Mouse (Mus musculus) kidney, embryonic 15.5 days (tissue): Measurements from ENCODE around the gene Manba. TPM values are rescaled to one million over a fixed set of nuclear protein-coding genes. Genes with fewer than 3 reads are reported as not detected.

ENCODE experiments used
- ATAC-seq: fragments of 200-750 bp; cut with Nextera tagmentation; replicated peaks from 2 replicates; pipeline ENCODE4 v1.8.0; 2017; ENCODE audit warnings: moderate TSS enrichment; ENCODE audit not compliant: low FRiP score
- H3K27ac ChIP-seq: fragments of 300-500 bp; sonication (generic); 2 replicates; pipeline ENCODE4 v1.5.1; 2015; ENCODE audit warnings: mild to moderate bottlenecking, inconsistent platforms
- H3K27me3 ChIP-seq: fragments of 300-500 bp; sonication (generic); 2 replicates; pipeline ENCODE4 v1.6.1; 2015; ENCODE audit warnings: inconsistent platforms
- H3K36me3 ChIP-seq: fragments of 300-500 bp; sonication (generic); 2 replicates; pipeline ENCODE4 v1.6.1; 2015; ENCODE audit warnings: inconsistent platforms
- H3K4me1 ChIP-seq: fragments of 300-500 bp; sonication (generic); 2 replicates; pipeline ENCODE4 v1.6.1; 2015; ENCODE audit warnings: inconsistent platforms
- H3K4me2 ChIP-seq: fragments of 300-500 bp; sonication (generic); 2 replicates; pipeline ENCODE4 v1.6.1; 2015; ENCODE audit warnings: moderate library complexity, mild to moderate bottlenecking, inconsistent platforms
- H3K4me3 ChIP-seq: fragments of 300-500 bp; sonication (generic); replicated peaks from 2 replicates; pipeline ENCODE4 v1.5.1; 2015; ENCODE audit warnings: mild to moderate bottlenecking, inconsistent platforms
- H3K9ac ChIP-seq: fragments of 300-500 bp; sonication (generic); 2 replicates; pipeline ENCODE4 v1.6.1; 2015; ENCODE audit warnings: mild to moderate bottlenecking, inconsistent platforms
- H3K9me3 ChIP-seq: fragments of 300-500 bp; sonication (generic); replicated peaks from 2 replicates; pipeline ENCODE4 v1.6.1; 2016; ENCODE audit warnings: inconsistent platforms
- WGBS: fragments of 180-500 bp; shearing (Covaris S2); methylation state at CpG from one replicate; pipeline ENCODE4 v1.1.7; 2015; ENCODE audit warnings: mixed read lengths; 5-methylcytosine and 5-hydroxymethylcytosine counted together
- polyA plus RNA-seq: library from polyadenylated mRNA; unstranded; fragments of >200 nt; fragmentation: Nextera tagmentation; extraction: Ambion mirVana; gene quantifications from 2 replicates; pipeline ENCODE4 v1.2.1, GENCODE M21; 2015

Gene Manba
- polyA plus RNA-seq, 1 experiment from 2014 or later = 24.2 TPM

- no peak for ATAC-seq
- Histone ChIP-seq H3K36me3 (peaks cover 91% of the 10 kb centered on the region), H3K9ac (no peak overlapping the region), H3K27ac (no peak overlapping the region), H3K4me1 (no peaks in the 10 kb centered on the region), H3K9me3 (no peaks in the 10 kb centered on the region), H3K4me2 (no peak overlapping the region), H3K4me3 (no peak overlapping the region), H3K27me3 (no peaks in the 10 kb centered on the region)
- 64% methylated on average over 5 of the region's 5 CpGs for WGBS
Measured at GRCm38 (mm10) chr3:135591376-135591775, 106.0 kb downstream of the Manba start.

- Histone ChIP-seq H3K9me3 (no peaks in the 10 kb centered on the region), H3K4me1 (no peaks in the 10 kb centered on the region), H3K4me2 (no peak overlapping the region), H3K27ac (no peak overlapping the region), H3K9ac (no peak overlapping the region), H3K4me3 (no peak overlapping the region), H3K36me3 (peaks cover 85% of the 10 kb centered on the region), H3K27me3 (no peaks in the 10 kb centered on the region)
- WGBS = 80% methylated on average over 4 of the region's 4 CpGs
- peak; percentile 74 for ATAC-seq
Measured at GRCm38 (mm10) chr3:135592011-135592410, 106.6 kb downstream of the Manba start.

- 78% methylated on average over 21 of the region's 21 CpGs for WGBS
- H3K4me1 ChIP-seq = no peaks in the 10 kb centered on the region
- no peak for ATAC-seq
- no peak overlapping the region for H3K27ac ChIP-seq
- no peak overlapping the region for H3K9ac ChIP-seq
- H3K27me3 ChIP-seq = no peaks in the 10 kb centered on the region
- peaks cover 66% of the 10 kb centered on the region for H3K36me3 ChIP-seq
- H3K4me3 ChIP-seq = no peak overlapping the region
- no peaks in the 10 kb centered on the region for H3K9me3 ChIP-seq
- no peak overlapping the region for H3K4me2 ChIP-seq
Measured at GRCm38 (mm10) chr3:135594238-135594917, 109.0 kb downstream of the Manba start.

GRCm38 (mm10) chr3:135597014-135597413 is 111.6 kb downstream of the Manba start:
- 57% methylated on average over 4 of the region's 4 CpGs for WGBS
- no peak overlapping the region for H3K4me2 ChIP-seq
- H3K4me1 ChIP-seq = no peaks in the 10 kb centered on the region
- H3K9me3 ChIP-seq = no peaks in the 10 kb centered on the region
- peaks cover 59% of the 10 kb centered on the region for H3K36me3 ChIP-seq
- H3K9ac ChIP-seq = no peak overlapping the region
- H3K27me3 ChIP-seq = no peaks in the 10 kb centered on the region
- no peak; the same call in 1 of the 2 replicates for ATAC-seq
- H3K4me3 ChIP-seq = no peak overlapping the region
- peak overlapping the region; percentile 59 for H3K27ac ChIP-seq

GRCm38 (mm10) chr3:135598355-135598754 is 112.9 kb downstream of the Manba start:
- H3K4me3 ChIP-seq = no peak overlapping the region
- no peak for ATAC-seq
- H3K4me2 ChIP-seq = no peak overlapping the region
- H3K27ac ChIP-seq = no peak overlapping the region
- no peak overlapping the region for H3K9ac ChIP-seq
- no peaks in the 10 kb centered on the region for H3K4me1 ChIP-seq
- no peaks in the 10 kb centered on the region for H3K9me3 ChIP-seq
- WGBS = 84% methylated on average over 3 of the region's 3 CpGs
- peaks cover 59% of the 10 kb centered on the region for H3K36me3 ChIP-seq
- no peaks in the 10 kb centered on the region for H3K27me3 ChIP-seq

- Histone ChIP-seq H3K27me3 (no peaks in the 10 kb centered on the region), H3K36me3 (peaks cover 72% of the 10 kb centered on the region), H3K9ac (no peak overlapping the region), H3K4me3 (no peak overlapping the region), H3K9me3 (no peaks in the 10 kb centered on the region), H3K27ac (no peak overlapping the region), H3K4me2 (no peak overlapping the region), H3K4me1 (0 out of 2 replicates have a peak, but pooled peaks cover 3% of the 10 kb centered on the region)
- 90% methylated on average over 10 of the region's 10 CpGs for WGBS
- ATAC-seq = no peak
Measured at GRCm38 (mm10) chr3:135602731-135603130, 117.3 kb downstream of the Manba start.

- H3K4me2 ChIP-seq = no peak overlapping the region
- no peak for ATAC-seq
- H3K9ac ChIP-seq = no peak overlapping the region
- 0 out of 2 replicates have a peak, but pooled peaks cover 3% of the 10 kb centered on the region for H3K4me1 ChIP-seq
- H3K4me3 ChIP-seq = no peak overlapping the region
- H3K9me3 ChIP-seq = no peaks in the 10 kb centered on the region
- H3K36me3 ChIP-seq = peaks cover 87% of the 10 kb centered on the region
- H3K27ac ChIP-seq = no peak overlapping the region
- H3K27me3 ChIP-seq = no peaks in the 10 kb centered on the region
- 83% methylated on average over 10 of the region's 10 CpGs for WGBS
Measured at GRCm38 (mm10) chr3:135604626-135605417, 119.4 kb downstream of the Manba start.

GRCm38 (mm10) chr3:135605474-135605873 is 120.1 kb downstream of the Manba start:
- Histone ChIP-seq H3K4me1 (0 out of 2 replicates have a peak, but pooled peaks cover 3% of the 10 kb centered on the region), H3K9me3 (no peaks in the 10 kb centered on the region), H3K4me3 (no peak overlapping the region), H3K4me2 (no peak overlapping the region), H3K36me3 (peaks cover 88% of the 10 kb centered on the region), H3K27me3 (no peaks in the 10 kb centered on the region), H3K27ac (no peak overlapping the region), H3K9ac (no peak overlapping the region)
- ATAC-seq = no peak
- WGBS = 79% methylated on average over 4 of the region's 4 CpGs

GRCm38 (mm10) chr3:135606592-135606991 is 121.2 kb downstream of the Manba start:
- Histone ChIP-seq H3K4me1 (0 out of 2 replicates have a peak, but pooled peaks cover 3% of the 10 kb centered on the region), H3K9ac (no peak overlapping the region), H3K27me3 (no peaks in the 10 kb centered on the region), H3K4me2 (no peak overlapping the region), H3K27ac (no peak overlapping the region), H3K4me3 (no peak overlapping the region), H3K9me3 (no peaks in the 10 kb centered on the region), H3K36me3 (peaks cover 90% of the 10 kb centered on the region)
- ATAC-seq = no peak
- WGBS = 87% methylated on average over 8 of the region's 8 CpGs

- Histone ChIP-seq H3K27me3 (no peaks in the 10 kb centered on the region), H3K9me3 (no peaks in the 10 kb centered on the region), H3K4me3 (no peak overlapping the region), H3K36me3 (peaks cover 88% of the 10 kb centered on the region), H3K9ac (no peak overlapping the region), H3K27ac (no peak overlapping the region), H3K4me2 (no peak overlapping the region), H3K4me1 (0 out of 2 replicates have a peak, but pooled peaks cover 3% of the 10 kb centered on the region)
- no peak for ATAC-seq
- 86% methylated on average over 9 of the region's 9 CpGs for WGBS
Measured at GRCm38 (mm10) chr3:135607021-135607420, 121.6 kb downstream of the Manba start.

- Histone ChIP-seq H3K9me3 (no peaks in the 10 kb centered on the region), H3K36me3 (peaks cover 88% of the 10 kb centered on the region), H3K27me3 (no peaks in the 10 kb centered on the region), H3K9ac (no peak overlapping the region), H3K27ac (no peak overlapping the region), H3K4me1 (0 out of 2 replicates have a peak, but pooled peaks cover 3% of the 10 kb centered on the region), H3K4me2 (peak overlapping the region; percentile 20; the same call in 1 of the 2 replicates), H3K4me3 (0 out of 2 replicates have a peak overlapping the region, but pooled peaks have one; percentile 9)
- no peak for ATAC-seq
- WGBS = 78% methylated on average over 24 of the region's 24 CpGs
Measured at GRCm38 (mm10) chr3:135607660-135608473, 122.5 kb downstream of the Manba start.
